Comparison of ENCODE assay signal across 8 mouse cellular contexts in genomic region chr11:24739710-24740255, GRCm38 (mm10).
DNase-seq lines count a peak whose midpoint lies in the region; ATAC-seq and TF ChIP-seq lines count a peak whose summit lies in the region.

No protein-coding gene starts in this region.

- H3K27me3 ChIP-seq in embryonic facial prominence, embryonic 14.5 days (replicated peaks; ENCODE audit: control insufficient read depth, insufficient read depth, low read length) = no peaks in the 10 kb centered on the region
- no peaks in the 10 kb centered on the region for H3K27me3 ChIP-seq in limb, embryonic 10.5 days (ENCODE audit: low read depth, poor library complexity, severe bottlenecking)
- no peaks in the 10 kb centered on the region for H3K27me3 ChIP-seq in stomach, embryonic 14.5 days (ENCODE audit: control insufficient read depth, insufficient read depth, low read length)

- intact Hi-C loops in left cerebral cortex, adult 2 months (cut with DNase I) = no loop called here
- intact Hi-C loops in left cerebral cortex, postnatal 14 days (cut with DNase I) = no loop called here

- peak; percentile 41; the same call in 1 of the 2 replicates for ATAC-seq in embryonic facial prominence, embryonic 14.5 days (ENCODE audit: low read depth)
- no peak for ATAC-seq in stomach, embryonic 14.5 days (ENCODE audit: insufficient number of reproducible peaks, insufficient read depth, low FRiP score, low read depth)

- no peaks in the 10 kb centered on the region for H3K36me3 ChIP-seq in embryonic facial prominence, embryonic 14.5 days (ENCODE audit: control insufficient read depth, insufficient read depth, low read length)
- no peaks in the 10 kb centered on the region for H3K36me3 ChIP-seq in limb, embryonic 10.5 days
- no peaks in the 10 kb centered on the region for H3K36me3 ChIP-seq in stomach, embryonic 14.5 days (ENCODE audit: control insufficient read depth, insufficient read depth, low read length)

- 0 out of 2 replicates have a peak overlapping the region, but pooled peaks have one; percentile 9 for H3K27ac ChIP-seq in left cerebral cortex, adult 2 months
- H3K27ac ChIP-seq in embryonic facial prominence, embryonic 14.5 days (replicated peaks; ENCODE audit: low read depth, low read length) = no peak overlapping the region
- H3K27ac ChIP-seq in limb, embryonic 10.5 days = peak overlapping the region; percentile 63; the same call in 1 of the 2 replicates
- H3K27ac ChIP-seq in stomach, embryonic 14.5 days (ENCODE audit: low read length) = no peak overlapping the region

- H3K4me3 ChIP-seq in left cerebral cortex, adult 2 months = peak overlapping the region; percentile 4; the same call in 1 of the 2 replicates
- H3K4me3 ChIP-seq in embryonic facial prominence, embryonic 14.5 days (ENCODE audit: low read depth, low read length) = peak overlapping the region; percentile 31
- H3K4me3 ChIP-seq in limb, embryonic 10.5 days = peak overlapping the region; percentile 34
- no peak overlapping the region for H3K4me3 ChIP-seq in stomach, embryonic 14.5 days (ENCODE audit: low read depth, low read length)

- peak overlapping the region; percentile 53 for H3K4me2 ChIP-seq in embryonic facial prominence, embryonic 14.5 days (ENCODE audit: low read depth, low read length)
- H3K4me2 ChIP-seq in stomach, embryonic 14.5 days (replicated peaks; ENCODE audit: low read depth, low read length) = peak overlapping the region; percentile 24

- peaks cover 8% of the 10 kb centered on the region; the same call in 1 of the 2 replicates for H3K4me1 ChIP-seq in embryonic facial prominence, embryonic 14.5 days (ENCODE audit: control insufficient read depth, insufficient read depth, low read length)
- H3K4me1 ChIP-seq in limb, embryonic 10.5 days = peaks cover 16% of the 10 kb centered on the region
- no peaks in the 10 kb centered on the region for H3K4me1 ChIP-seq in stomach, embryonic 14.5 days (ENCODE audit: control insufficient read depth, insufficient read depth, low read length)

- peak in 1 of 2 experiments; percentile 9 for DNase-seq in left cerebral cortex, adult 2 months (ENCODE audit: extremely low spot score in 1 of 2, low spot score in 2 of 2)
- no peak for DNase-seq in left cerebral cortex, postnatal 14 days (ENCODE audit: low spot score in 2 of 2)
- peak; percentile 55 for DNase-seq in embryonic facial prominence, embryonic 14.5 days (ENCODE audit: low spot score)
- DNase-seq in limb, embryonic 10.5 days (ENCODE audit: low spot score) = peak; percentile 49
- no peak for DNase-seq in ovary, adult 18-20 months (ENCODE audit: low spot score)
- DNase-seq in B cell, adult 2 months = no peak
- DNase-seq in gastrocnemius, adult 18-20 months (ENCODE audit: low spot score) = no peak

- no peaks in the 10 kb centered on the region for H3K9me3 ChIP-seq in embryonic facial prominence, embryonic 14.5 days (ENCODE audit: control insufficient read depth, low read length)
- no peaks in the 10 kb centered on the region for H3K9me3 ChIP-seq in limb, embryonic 10.5 days (replicated peaks)
- no peaks in the 10 kb centered on the region for H3K9me3 ChIP-seq in stomach, embryonic 14.5 days (ENCODE audit: control insufficient read depth, low read depth, low read length)

- no peak for TF ChIP-seq CTCF in left cerebral cortex, adult 2 months (IDR thresholded peaks at IDR 0.05)

- 6% methylated on average over 14 of the region's 14 CpGs for WGBS in embryonic facial prominence, embryonic 14.5 days
- 5% methylated on average over 14 of the region's 14 CpGs for WGBS in limb, embryonic 10.5 days
- WGBS in stomach, embryonic 14.5 days = 8% methylated on average over 14 of the region's 14 CpGs

- H3K9ac ChIP-seq in embryonic facial prominence, embryonic 14.5 days (ENCODE audit: low read depth, low read length) = peak overlapping the region; percentile 47; the same call in 1 of the 2 replicates
- H3K9ac ChIP-seq in stomach, embryonic 14.5 days (replicated peaks; ENCODE audit: low read depth, low read length) = no peak overlapping the region

Comparison
In these comparisons a context has a peak if more than half of its experiments do, and no peak if none do; other contexts are left out.
1. DNase-seq: peak in embryonic facial prominence, embryonic 14.5 days (single experiment) and limb, embryonic 10.5 days (single experiment); none in left cerebral cortex, postnatal 14 days (0 of 2), ovary, adult 18-20 months (single experiment), B cell, adult 2 months (0 of 2) and gastrocnemius, adult 18-20 months (single experiment).
2. H3K27ac ChIP-seq: peak in left cerebral cortex, adult 2 months (single experiment) and limb, embryonic 10.5 days (single experiment); none in embryonic facial prominence, embryonic 14.5 days (single experiment) and stomach, embryonic 14.5 days (single experiment).